Mouse (Mus musculus): ENCODE data around the gene Prn. TPM values are rescaled to one million over a fixed set of nuclear protein-coding genes. Genes with fewer than 3 reads are reported as not detected.

The Prn gene
- polyA plus RNA-seq, 1 experiment from 2014 or later: not detected

DNA sequence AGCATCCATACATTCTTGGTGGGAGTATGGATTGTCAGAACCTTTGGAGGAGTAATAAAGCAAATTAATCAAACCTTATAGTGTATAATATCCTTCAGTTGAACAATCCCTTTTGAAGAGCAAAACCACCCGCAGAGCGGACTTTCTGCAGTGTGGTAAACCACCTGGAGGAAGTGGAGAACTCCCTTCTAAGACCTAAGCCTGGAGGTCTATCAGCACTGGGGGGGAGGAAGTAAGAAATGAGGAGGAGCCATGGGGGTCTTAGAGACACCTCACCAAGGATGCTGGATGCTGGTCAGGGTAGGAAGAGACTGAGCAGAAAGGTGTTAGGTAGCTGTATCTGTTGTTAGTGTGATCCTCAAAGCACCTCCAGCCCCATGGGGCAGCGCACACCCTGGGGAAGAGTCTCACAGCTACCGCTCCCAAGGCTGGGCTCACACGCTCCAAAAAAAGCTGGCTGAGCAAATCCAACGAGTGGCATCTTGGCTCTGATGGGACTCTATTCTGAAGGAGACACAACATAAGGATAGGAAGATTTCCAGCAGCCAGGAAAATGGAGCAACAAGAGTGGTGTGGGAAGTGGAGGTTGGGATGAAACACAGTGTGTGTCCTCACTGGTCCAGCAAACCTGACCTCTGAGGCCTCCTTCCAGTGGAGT is 23.1 kb upstream of the Prn start:
- 47% methylated on average over 6 of the region's 6 CpGs for WGBS (ENCODE audit: insufficient replicate concordance)
- H3K9me3 ChIP-seq (replicated peaks): no peaks in the 10 kb centered on the region
- no peak overlapping the region for H3K9ac ChIP-seq
- peaks cover 16% of the 10 kb centered on the region for H3K27me3 ChIP-seq
- no peak overlapping the region for H3K27ac ChIP-seq
- no peak overlapping the region for H3K4me2 ChIP-seq
- DNase-seq: no peak
- no peak overlapping the region for H3K4me3 ChIP-seq (replicated peaks)
- ATAC-seq (ENCODE audit: low read depth): no peak
- H3K36me3 ChIP-seq: no peaks in the 10 kb centered on the region
- peaks cover 5% of the 10 kb centered on the region; the same call in 1 of the 2 replicates for H3K4me1 ChIP-seq (replicated peaks)

DNA sequence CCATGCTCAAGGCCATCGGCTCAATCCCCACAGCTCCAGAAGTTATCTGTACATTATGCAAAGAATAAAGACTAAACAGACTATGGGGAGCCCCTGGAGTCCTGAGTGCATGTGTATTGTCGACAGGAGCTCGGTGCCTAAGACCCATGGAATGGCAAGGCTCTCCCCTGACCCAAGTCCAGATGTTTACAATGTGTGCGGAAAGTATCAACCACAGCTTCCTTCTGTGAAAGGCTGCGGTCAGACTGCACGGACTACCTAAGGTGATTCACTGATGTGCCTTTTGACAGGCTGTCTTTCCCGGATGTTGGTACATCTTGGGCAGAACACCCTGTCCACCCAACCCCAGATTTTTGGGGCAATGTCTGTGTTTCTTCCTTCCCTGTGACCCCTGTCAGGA is 21.5 kb upstream of the Prn start:
- no peaks in the 10 kb centered on the region for H3K36me3 ChIP-seq
- H3K9ac ChIP-seq: no peak overlapping the region
- H3K4me1 ChIP-seq (replicated peaks): peaks cover 18% of the 10 kb centered on the region; the same call in 1 of the 2 replicates
- DNase-seq: no peak
- ATAC-seq (ENCODE audit: low read depth): no peak
- H3K27me3 ChIP-seq: peaks cover 22% of the 10 kb centered on the region
- no peaks in the 10 kb centered on the region for H3K9me3 ChIP-seq (replicated peaks)
- H3K4me2 ChIP-seq: no peak overlapping the region
- no peak overlapping the region for H3K4me3 ChIP-seq (replicated peaks)
- 13% methylated on average over 7 of the region's 7 CpGs for WGBS (ENCODE audit: insufficient replicate concordance)
- no peak overlapping the region for H3K27ac ChIP-seq

DNA sequence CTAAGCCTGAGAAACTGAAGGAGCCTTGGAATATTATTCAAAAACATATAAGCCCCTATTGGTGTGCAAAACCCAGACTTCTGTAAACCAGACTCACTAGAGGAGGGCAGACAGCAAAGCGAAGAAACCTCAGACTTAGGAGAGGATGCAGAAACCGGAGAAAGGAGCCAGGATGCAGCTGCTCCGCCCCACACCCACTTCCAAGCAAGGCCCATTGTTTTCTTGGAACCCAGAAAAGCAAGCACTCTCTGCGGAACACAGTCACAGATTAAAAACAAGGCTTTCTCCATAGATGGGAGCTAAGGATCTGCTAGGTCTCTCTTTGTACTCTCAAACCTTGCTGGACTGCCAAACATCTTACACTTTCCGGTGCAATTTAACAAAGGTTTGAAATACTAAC is 17.2 kb upstream of the Prn start:
- Histone ChIP-seq H3K9me3 (replicated peaks) (no peaks in the 10 kb centered on the region), H3K4me1 (replicated peaks) (peaks cover 18% of the 10 kb centered on the region; the same call in 1 of the 2 replicates), H3K36me3 (no peaks in the 10 kb centered on the region), H3K4me3 (replicated peaks) (no peak overlapping the region), H3K27me3 (peaks cover 20% of the 10 kb centered on the region), H3K9ac (no peak overlapping the region), H3K4me2 (no peak overlapping the region), H3K27ac (no peak overlapping the region; the same call in 1 of the 2 replicates)
- ATAC-seq (ENCODE audit: low read depth) (no peak), DNase-seq (no peak)
- 47% methylated on average over 5 of the region's 5 CpGs for WGBS (ENCODE audit: insufficient replicate concordance)

DNA sequence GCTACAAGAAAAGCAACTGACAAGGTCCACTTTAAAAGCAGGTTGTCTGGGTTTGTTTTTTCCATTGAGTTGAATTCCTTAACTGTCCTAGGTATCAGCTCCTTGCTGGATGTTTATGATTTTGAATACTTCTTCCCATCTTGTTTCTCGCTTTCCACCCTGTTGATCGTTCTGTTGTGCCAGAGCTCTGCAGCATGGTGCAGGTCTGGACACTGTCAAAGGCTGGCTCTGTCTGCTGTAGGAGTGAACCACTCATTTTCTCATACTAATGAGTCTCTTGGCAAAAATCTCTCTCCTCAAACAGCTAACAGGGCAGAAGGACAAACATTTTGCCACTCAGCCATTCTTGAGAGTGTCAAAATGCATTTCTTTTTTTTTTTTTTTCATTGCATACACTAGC is 14.7 kb upstream of the Prn start:
- Histone ChIP-seq H3K27ac (no peak overlapping the region), H3K36me3 (no peaks in the 10 kb centered on the region), H3K4me2 (no peak overlapping the region), H3K4me1 (replicated peaks) (peaks cover 18% of the 10 kb centered on the region; the same call in 1 of the 2 replicates), H3K9ac (no peak overlapping the region), H3K27me3 (peaks cover 7% of the 10 kb centered on the region; the same call in 1 of the 2 replicates), H3K9me3 (replicated peaks) (no peaks in the 10 kb centered on the region), H3K4me3 (replicated peaks) (no peak overlapping the region)
- no peak for DNase-seq
- 61% methylated on average over 2 of the region's 2 CpGs for WGBS (ENCODE audit: insufficient replicate concordance)
- no peak for ATAC-seq (ENCODE audit: low read depth)

DNA sequence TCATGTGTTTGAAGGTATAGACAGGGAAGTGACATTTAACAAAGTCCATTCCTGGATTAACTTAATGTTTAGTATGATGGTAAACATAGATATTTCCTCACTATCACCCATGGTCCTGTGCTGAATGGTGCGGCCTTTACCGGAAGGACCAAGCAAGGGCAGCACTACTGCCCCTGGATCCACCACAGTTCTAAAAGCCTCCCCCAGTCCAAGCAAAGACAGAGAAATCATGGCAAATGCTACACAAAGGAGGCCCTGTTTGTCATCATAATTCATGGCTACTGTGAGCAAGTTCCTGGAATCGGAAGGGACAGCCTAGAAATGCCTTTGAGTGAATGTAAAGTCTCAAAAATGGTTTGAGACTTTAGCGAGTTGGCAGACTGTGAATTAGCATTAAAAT is 13.7 kb upstream of the Prn start:
- H3K36me3 ChIP-seq: no peaks in the 10 kb centered on the region
- H3K4me2 ChIP-seq: no peak overlapping the region
- no peak overlapping the region for H3K4me3 ChIP-seq (replicated peaks)
- no peak for ATAC-seq (ENCODE audit: low read depth)
- no peaks in the 10 kb centered on the region for H3K9me3 ChIP-seq (replicated peaks)
- H3K27me3 ChIP-seq: 0 out of 2 replicates have a peak, but pooled peaks cover 6% of the 10 kb centered on the region
- 81% methylated on average over 4 of the region's 4 CpGs for WGBS (ENCODE audit: insufficient replicate concordance)
- DNase-seq: no peak
- no peak overlapping the region for H3K27ac ChIP-seq
- H3K4me1 ChIP-seq (replicated peaks): peaks cover 17% of the 10 kb centered on the region
- H3K9ac ChIP-seq: no peak overlapping the region

DNA sequence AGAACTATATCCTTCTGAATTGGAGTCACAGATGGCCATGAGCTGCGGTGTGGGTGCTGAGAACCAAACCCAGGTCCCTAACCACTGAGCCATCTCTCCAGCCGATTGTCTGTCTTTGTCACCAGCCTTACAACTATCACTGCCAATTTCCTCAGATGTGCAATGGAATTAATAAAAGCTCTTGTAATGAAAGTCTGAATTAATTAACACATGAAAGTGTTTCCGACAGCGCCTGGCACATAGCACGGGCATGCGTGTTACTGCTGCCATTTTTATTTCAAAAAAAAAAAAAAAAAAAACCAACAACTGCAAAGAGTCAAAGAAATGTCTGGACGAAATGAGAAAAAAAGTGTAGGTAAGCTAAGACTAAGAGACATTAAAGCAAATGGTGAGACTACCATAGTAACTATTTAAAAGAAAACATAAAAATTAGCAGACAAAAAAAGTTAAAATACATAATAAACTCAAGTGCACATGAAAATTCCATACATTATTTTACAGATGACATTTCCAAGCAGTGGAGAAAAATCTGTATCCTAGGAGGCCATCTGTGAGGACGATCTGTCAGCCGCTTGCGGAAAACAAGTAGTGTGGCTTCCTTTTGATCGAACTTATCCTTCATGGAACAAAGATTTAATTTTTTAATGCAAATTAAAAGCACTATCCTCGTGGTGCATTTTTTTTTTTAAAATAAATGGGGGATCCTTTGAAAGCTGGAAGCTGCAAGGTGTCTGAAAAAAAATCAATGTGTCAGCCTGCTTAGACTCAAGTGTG is 12.2 kb upstream of the Prn start:
- ATAC-seq (ENCODE audit: low read depth): no peak
- Histone ChIP-seq H3K9me3 (replicated peaks) (no peaks in the 10 kb centered on the region), H3K9ac (no peak overlapping the region), H3K4me1 (replicated peaks) (peaks cover 5% of the 10 kb centered on the region), H3K36me3 (no peaks in the 10 kb centered on the region), H3K27ac (no peak overlapping the region), H3K4me3 (replicated peaks) (no peak overlapping the region), H3K4me2 (no peak overlapping the region), H3K27me3 (0 out of 2 replicates have a peak, but pooled peaks cover 1% of the 10 kb centered on the region)
- DNase-seq: no peak
- WGBS (ENCODE audit: insufficient replicate concordance): 78% methylated on average over 12 of the region's 12 CpGs

DNA sequence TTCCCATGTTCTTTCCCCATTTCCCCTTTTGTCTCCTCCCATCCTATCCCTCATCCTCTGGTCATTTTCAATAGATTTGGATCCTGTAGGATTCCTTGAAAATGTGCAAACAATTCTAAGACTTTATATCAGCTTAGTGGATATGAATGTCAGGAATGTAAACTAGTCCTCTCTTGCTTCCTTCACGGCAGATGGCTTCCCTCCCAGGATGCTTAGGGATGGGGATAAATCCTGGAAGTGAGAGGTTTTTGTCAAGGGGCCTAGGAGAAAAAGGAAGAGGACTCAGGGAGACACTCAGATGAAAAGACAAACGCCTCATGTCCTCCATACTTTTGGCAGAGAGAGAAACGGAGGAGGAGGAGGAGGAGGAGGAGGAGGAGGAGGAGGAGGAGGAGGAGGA is 7.3 kb upstream of the Prn start:
- Histone ChIP-seq H3K4me3 (replicated peaks) (no peak overlapping the region), H3K4me2 (no peak overlapping the region), H3K36me3 (no peaks in the 10 kb centered on the region), H3K9ac (no peak overlapping the region), H3K27ac (no peak overlapping the region), H3K9me3 (replicated peaks) (no peaks in the 10 kb centered on the region), H3K4me1 (replicated peaks) (peaks cover 40% of the 10 kb centered on the region), H3K27me3 (no peaks in the 10 kb centered on the region)
- DNase-seq: no peak
- whole genome bisulfite sequencing (ENCODE audit: insufficient replicate concordance): 72% methylated on average over 3 of the region's 3 CpGs
- no peak for ATAC-seq (ENCODE audit: low read depth)

DNA sequence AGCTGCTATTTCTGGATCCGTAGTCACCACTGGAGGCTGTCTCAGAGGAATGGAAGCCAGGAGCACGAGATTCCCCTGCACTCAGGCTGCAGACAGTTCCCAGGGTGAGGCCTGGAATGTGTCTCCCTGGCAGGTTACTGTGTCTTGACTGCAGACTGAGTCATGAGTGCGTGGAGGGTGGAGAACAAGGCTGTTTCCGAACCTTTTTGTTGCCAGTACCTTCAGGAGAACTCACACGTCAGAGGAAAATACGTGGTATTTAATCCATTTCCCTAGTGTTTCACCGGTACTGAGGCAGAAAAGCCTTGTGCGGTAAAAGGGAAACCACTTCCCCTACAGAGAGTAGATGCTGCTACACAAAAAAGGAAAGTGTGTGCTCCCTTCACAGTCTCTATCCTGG is 6.9 kb upstream of the Prn start:
- WGBS (ENCODE audit: insufficient replicate concordance): 35% methylated on average over 8 of the region's 8 CpGs
- no peaks in the 10 kb centered on the region for H3K9me3 ChIP-seq (replicated peaks)
- no peak for ATAC-seq (ENCODE audit: low read depth)
- H3K4me3 ChIP-seq (replicated peaks): no peak overlapping the region
- no peak for DNase-seq
- peaks cover 40% of the 10 kb centered on the region for H3K4me1 ChIP-seq (replicated peaks)
- H3K27ac ChIP-seq: no peak overlapping the region
- H3K9ac ChIP-seq: no peak overlapping the region
- H3K36me3 ChIP-seq: no peaks in the 10 kb centered on the region
- no peak overlapping the region for H3K4me2 ChIP-seq
- H3K27me3 ChIP-seq: no peaks in the 10 kb centered on the region

DNA sequence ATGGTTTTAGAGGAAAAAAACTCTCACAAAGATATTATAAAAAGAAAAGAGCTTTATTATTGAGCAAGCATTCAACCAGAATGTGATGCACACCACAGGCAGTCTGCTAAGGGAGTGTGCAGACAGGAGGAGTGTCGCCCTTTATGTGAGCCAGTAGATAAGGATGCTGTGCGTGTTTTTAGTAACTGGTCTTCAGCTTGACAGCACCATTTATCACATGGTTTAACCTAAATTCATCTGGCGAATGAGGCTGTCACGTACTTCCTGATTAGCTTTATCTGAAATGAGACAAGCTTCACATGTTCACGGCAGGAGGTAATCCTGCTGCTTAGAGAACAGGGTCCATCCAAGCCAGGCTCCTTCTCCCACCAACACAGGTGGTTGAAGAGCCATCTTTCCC is 4.7 kb upstream of the Prn start:
- ATAC-seq (ENCODE audit: low read depth) (peak; percentile 89), DNase-seq (peak; percentile 61)
- H3K9ac ChIP-seq: peak overlapping the region; percentile 55
- H3K9me3 ChIP-seq (replicated peaks): no peaks in the 10 kb centered on the region
- no peaks in the 10 kb centered on the region for H3K27me3 ChIP-seq
- WGBS (ENCODE audit: insufficient replicate concordance): 8% methylated on average over 5 of the region's 5 CpGs
- H3K4me3 ChIP-seq (replicated peaks): no peak overlapping the region
- peaks cover 55% of the 10 kb centered on the region for H3K4me1 ChIP-seq (replicated peaks)
- peak overlapping the region; percentile 89 for H3K27ac ChIP-seq
- H3K4me2 ChIP-seq: peak overlapping the region; percentile 55
- no peaks in the 10 kb centered on the region for H3K36me3 ChIP-seq

DNA sequence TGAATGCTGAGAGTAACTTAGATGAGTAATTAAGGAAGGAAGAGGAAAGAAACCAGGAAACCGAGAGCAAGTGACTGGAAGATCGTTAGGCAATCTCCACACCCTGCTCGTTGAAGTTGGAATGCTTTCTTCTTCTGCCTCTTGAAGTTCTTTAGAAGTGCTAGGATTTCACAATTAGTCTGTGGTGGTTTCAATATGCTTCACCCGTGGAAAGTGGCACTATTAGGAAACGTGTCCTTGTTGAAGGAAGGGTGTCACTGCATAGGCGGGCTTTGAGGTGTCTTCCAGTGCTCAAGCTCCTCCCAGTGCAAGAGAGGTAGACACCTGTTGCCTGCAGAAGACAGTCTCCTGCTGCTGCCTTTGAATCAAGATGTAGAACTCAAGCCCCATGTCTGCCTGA is 4.0 kb upstream of the Prn start:
- no peak for ATAC-seq (ENCODE audit: low read depth)
- peak overlapping the region; percentile 89 for H3K27ac ChIP-seq
- H3K9me3 ChIP-seq (replicated peaks): no peaks in the 10 kb centered on the region
- no peaks in the 10 kb centered on the region for H3K36me3 ChIP-seq
- H3K4me2 ChIP-seq: peak overlapping the region; percentile 55
- no peak for DNase-seq
- H3K4me1 ChIP-seq (replicated peaks): peaks cover 61% of the 10 kb centered on the region
- H3K27me3 ChIP-seq: no peaks in the 10 kb centered on the region
- peak overlapping the region; percentile 44 for H3K9ac ChIP-seq
- 38% methylated on average over 6 of the region's 6 CpGs for WGBS (ENCODE audit: insufficient replicate concordance)
- no peak overlapping the region for H3K4me3 ChIP-seq (replicated peaks)

DNA sequence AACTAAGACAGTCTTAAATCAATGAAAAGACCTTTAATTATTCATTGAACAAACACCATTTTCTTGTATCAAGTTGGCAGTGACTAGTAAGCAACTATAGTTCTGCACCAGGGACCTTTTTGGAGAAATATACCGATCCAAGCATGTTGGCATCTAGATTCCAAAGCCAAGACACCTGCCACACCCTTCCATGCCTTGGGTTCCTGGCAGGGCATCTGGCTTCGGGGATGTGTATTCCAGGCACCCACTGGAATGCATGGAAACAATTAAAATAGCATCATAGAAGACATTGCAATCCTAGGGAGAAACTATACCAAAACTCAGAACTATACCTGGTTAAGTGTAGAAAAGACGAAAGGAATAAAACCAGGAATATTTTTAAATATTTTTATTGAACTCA is 3.5 kb upstream of the Prn start:
- H3K27ac ChIP-seq: no peak overlapping the region
- H3K4me2 ChIP-seq: no peak overlapping the region
- WGBS (ENCODE audit: insufficient replicate concordance): 93% methylated on average over 3 of the region's 3 CpGs
- DNase-seq: no peak
- no peak overlapping the region for H3K9ac ChIP-seq
- no peaks in the 10 kb centered on the region for H3K9me3 ChIP-seq (replicated peaks)
- ATAC-seq (ENCODE audit: low read depth): no peak
- no peaks in the 10 kb centered on the region for H3K27me3 ChIP-seq
- H3K4me1 ChIP-seq (replicated peaks): peaks cover 66% of the 10 kb centered on the region
- H3K4me3 ChIP-seq (replicated peaks): no peak overlapping the region
- H3K36me3 ChIP-seq: no peaks in the 10 kb centered on the region
